Mouse (Mus musculus) heart, adult 18-20 months (tissue): ENCODE results near the gene Etv6. TPM values are rescaled to one million over a fixed set of nuclear protein-coding genes. Genes with fewer than 3 reads are reported as not detected.
A peak's percentile ranks its signal among the peaks of the same experiment; 100 is the strongest.
"Not testable (repeated sequence)": the region's sequence is repeated elsewhere in the genome, so short reads cannot be mapped to it uniquely, and the experiment has no call there.

Experiments
- DNase-seq, 2 experiments: peaks; one replicate each; pipeline ENCODE4 v3.0.0; 2021 to 2022; ENCODE audit warnings: mixed read lengths in 1 of 2
- long read RNA-seq, 2 experiments: library from polyadenylated mRNA; stranded (forward); transcript quantifications; one replicate each; pipeline ENCODE4 v2.0.0; 2021
- total RNA-seq, 2 experiments: library from RNA; stranded (reverse); gene quantifications; 2 replicates each; pipeline ENCODE4 v1.2.3; 2021

Gene Etv6
- 10 to 100 TPM; 11.3 to 12.1 TPM for total RNA-seq
- long read RNA-seq, experiment 1, full-length matches to known transcripts, result 3 of 3 reads
- long read RNA-seq, experiment 1, partial matches to known transcripts, result 0 of 3 reads
- long read RNA-seq, experiment 1, other reads (novel, unspliced or antisense), result 0 of 3 reads
- long read RNA-seq, experiment 2, partial matches to known transcripts, result 1 of 3 reads
- long read RNA-seq, experiment 2, other reads (novel, unspliced or antisense), result 2 of 3 reads

DNA sequence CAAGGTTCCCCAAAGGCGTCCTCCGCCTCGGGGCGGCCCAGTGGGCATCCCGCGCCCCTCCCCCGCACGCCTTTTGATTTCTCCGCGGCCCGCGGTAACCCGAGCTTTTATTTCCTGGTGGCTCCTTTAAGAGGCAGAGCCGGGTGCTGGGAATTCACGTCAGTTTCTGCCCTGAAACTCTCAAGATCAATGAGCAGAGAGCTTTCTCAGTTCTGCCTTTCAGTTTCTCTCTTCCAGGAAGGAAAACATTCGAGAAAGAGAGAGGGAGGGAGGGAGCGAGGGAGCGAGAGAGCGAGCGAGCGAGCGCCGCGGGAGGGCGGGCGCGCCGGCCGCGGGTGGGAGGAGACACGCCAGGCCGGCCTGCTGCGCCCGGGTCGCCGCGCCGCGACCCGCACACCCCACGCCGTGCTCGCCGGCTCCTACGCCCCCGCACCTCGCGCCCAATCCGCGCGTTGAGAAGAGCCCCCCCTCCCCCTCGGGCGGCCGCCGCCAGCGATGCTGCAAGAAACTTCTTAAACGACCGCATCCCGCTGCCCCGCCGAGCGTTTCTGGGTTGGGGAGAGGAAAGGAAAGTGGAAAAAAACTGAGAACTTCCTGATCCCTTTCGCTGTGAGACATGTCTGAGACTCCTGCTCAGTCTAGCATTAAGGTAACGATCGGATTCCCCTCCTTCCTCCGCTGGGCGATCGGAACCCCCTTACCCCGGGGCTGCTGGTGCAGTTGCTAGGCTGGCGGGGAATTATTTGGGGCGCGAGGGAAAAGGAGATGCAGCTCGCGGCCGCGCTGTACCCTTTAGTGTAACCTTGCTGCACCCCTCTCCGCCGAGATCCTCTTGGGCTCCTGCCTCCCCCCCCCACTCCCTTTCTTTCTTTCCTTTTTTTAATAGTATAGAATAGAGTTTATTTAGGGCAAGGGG lies at the start of gene Etv6:
Gene Etv6, plus strand, starts transcription at position 211 of the 916 bp plus-strand sequence.
- peak; percentile 85 to 88 for DNase-seq

GRCm38 (mm10) chr6:133986161-133986560 lies 49.3 kb upstream of the Etv6 start:
- DNase-seq, result peak; percentile 5 to 19

DNA sequence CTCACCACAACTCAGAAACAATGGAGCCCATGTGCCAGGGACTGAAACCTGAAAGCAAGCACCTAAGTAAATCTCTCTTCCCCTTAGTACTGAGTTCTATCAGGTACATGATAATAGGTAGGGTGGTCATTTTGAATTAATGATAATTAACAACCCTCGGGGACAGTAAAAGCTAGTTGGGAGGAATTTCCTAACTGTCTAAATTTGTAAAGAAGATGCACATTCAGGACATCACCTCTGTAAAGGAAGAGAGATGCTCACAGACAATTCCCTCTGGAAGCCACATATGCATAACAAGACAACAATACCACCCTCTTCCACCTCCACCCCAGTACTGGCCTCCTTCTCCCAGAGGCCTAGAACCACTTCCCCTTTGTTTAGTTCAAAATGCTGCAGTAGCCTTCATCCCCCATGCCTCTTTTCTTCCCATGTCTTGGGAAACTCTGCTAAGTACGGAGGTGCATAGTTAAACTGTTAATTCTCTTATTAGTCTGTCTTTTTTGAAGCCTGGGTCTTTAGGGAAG lies 48.4 kb upstream of the Etv6 start:
- DNase-seq, result no peak

DNA sequence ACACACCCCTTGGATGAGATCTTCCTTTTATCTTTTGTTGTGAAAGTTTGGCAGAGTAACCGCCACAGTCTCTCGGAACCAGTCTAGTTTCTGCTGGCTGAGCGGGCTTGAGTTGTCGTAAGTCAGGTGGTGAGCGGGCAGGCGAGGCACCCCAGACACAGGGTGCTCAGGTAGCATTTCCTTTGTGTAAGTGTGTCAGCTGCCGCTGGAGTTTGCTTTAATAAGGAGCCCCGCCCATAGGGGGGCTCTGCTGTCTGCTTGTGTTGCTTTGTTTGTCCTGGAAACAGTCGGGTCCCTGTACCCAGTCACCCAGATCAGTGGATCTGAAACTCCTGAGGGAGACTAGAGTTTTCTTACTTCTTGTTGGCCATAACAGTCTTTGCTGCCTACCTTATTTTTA lies 47.5 kb upstream of the Etv6 start:
- no peak for DNase-seq

GRCm38 (mm10) chr6:133997461-133997860 lies 38.0 kb upstream of the Etv6 start:
- DNase-seq, result no peak

DNA sequence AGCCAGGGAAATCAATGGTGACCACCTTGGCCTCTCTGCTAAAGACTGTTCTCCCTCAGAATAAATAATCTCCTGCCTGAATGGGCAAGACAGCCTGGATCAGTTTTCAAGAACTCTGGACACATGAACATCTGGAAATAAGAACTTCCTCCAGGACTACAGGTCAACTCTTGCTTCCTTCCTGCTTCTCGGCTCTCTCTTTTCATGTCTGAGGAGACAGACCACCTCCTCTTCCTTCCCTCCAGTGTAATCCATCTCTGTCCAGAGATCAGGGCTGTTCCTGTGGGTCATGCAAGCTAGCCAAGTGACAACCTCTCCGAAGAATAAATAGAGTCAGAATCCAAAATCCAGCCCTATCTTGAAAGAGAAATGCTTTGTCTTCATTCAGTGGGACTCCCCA lies 37.6 kb upstream of the Etv6 start:
- DNase-seq, result peak in 1 of 2 experiments; percentile 13

GRCm38 (mm10) chr6:134014488-134015110 lies 20.9 kb upstream of the Etv6 start:
- not testable (repeated sequence) for DNase-seq

DNA sequence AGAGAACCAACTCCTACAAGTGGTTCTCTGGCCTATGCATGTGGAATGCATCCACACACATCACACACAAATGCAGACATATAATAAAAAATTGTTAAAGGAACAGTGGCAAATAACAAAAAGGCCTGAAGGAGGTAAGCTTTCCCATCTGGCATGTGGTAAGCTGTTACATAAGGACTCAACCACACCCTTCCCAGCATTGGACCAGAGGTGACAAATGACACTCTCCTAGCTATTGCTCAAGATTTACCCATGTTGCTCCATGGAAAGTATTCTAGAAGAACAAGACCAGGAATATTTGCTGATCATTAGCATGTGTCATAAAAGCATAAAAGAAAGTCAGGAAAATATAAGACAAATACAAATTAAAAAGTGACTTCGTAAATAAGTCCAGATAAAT lies 16.7 kb upstream of the Etv6 start:
- no peak for DNase-seq

GRCm38 (mm10) chr6:134020821-134021220 lies 14.7 kb upstream of the Etv6 start:
- no peak for DNase-seq

DNA sequence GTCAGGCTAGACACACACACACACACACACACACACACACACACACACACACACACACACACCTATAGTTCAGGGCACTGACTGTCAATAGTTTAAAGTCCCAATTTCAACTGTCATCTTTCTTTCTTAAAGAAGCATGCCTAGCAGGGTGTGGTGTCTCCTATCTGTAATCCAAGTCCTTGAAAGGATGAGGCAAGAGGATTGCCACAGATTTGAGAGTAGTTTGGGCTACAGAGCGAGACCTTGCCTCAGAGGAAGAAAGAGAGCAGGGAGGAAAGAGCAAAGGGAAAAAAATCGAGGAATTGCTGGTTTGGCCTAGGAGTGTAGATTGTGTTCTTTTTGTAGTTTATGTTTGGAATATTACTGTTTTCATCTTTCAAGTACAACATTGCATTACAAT lies 9.2 kb upstream of the Etv6 start:
- DNase-seq, result no peak

DNA sequence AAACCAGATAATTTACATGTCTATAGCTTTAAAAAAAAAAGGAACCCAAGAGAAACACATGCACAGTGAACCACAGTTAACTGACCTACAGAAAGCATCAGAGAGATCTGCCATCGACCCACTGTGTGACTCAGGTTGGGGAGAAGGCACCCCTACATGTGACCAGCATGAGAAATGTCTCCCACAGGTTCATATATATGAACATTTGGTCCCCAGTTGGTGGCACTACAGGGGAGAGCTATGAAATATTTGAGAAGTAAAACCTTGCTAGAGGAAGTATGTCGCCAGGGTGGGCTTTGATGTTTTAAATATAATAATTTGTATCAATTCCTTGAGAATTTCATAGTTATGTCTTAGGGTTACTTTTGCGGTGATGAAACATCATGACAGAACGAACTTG lies 8.5 kb upstream of the Etv6 start:
- no peak for DNase-seq

DNA sequence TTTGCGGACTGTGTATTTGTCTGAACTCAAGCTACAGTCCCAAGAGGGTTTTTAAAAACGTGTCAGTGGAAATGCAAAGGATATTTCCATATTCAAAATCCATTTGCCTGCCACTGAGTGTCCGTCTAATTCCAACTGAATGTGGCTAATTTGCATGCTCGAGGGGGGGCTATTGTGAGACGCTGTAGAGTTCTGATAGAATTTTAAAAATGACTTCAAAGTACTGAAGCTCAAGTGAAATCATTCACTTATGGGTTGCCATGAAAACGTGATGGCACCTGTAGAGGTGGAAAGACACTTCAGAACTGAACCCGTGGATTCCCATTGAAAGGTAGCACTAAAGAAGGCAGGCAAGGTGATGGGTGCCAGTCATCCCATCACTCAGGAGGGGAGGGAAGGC lies 3.0 kb upstream of the Etv6 start:
- DNase-seq, result no peak

- DNase-seq, result peak in 1 of 2 experiments; percentile 59
Measured at GRCm38 (mm10) chr6:134034436-134034835, 1.1 kb upstream of the Etv6 start.

- DNase-seq, result peak; percentile 87 to 91
Measured at GRCm38 (mm10) chr6:134034904-134035489, 503 bp upstream of the Etv6 start.

DNA sequence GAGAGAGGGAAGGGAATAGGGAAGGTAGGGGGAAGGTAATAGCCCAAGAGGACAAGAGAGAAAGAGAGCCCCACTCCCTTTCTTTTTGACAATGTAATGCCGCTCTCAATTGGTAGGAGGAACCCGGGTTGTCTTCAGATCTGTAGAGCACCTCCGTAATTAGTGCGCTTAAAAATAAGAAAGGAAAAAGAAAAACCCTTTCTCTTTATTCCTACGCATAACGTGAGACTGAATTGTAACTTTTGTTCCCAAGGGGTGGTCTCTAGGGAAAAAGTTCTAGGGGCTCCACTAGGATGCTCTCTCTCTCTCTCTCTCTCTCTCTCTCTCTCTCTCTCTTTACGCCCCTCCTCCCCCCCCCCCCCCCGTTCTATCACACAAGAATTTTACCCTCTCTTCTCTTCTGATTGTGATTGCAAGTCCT lies 1.0 kb downstream of the Etv6 start:
- no peak for DNase-seq

- no peak for DNase-seq
Measured at GRCm38 (mm10) chr6:134036951-134037431, 1.5 kb downstream of the Etv6 start.

DNA sequence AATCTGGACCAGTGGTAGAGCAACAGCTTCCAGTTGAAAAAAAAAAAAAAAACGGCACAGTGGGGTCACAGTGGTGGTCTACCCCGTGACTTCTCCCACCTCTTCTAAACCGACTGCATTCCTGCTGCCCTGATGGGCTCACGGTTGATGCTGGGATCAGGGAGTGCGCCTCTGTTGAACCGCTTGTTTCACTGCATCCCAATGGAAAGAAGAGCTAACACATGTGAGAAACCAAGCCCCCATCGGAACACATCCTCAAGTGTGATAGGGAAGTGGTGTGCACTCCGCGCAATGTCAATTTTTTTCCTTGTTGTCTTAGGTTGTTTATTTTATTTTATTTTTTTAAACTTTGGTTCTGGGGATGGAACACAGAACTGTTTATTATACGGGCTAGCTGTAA lies 2.5 kb downstream of the Etv6 start:
- no peak for DNase-seq

GRCm38 (mm10) chr6:134038881-134039280 lies 3.4 kb downstream of the Etv6 start:
- peak; percentile 67 to 68 for DNase-seq

- DNase-seq, result no peak
Measured at GRCm38 (mm10) chr6:134039351-134039750, 3.9 kb downstream of the Etv6 start.

GRCm38 (mm10) chr6:134040312-134040711 lies 4.8 kb downstream of the Etv6 start:
- no peak for DNase-seq

GRCm38 (mm10) chr6:134041286-134041685 lies 5.8 kb downstream of the Etv6 start:
- no peak for DNase-seq

DNA sequence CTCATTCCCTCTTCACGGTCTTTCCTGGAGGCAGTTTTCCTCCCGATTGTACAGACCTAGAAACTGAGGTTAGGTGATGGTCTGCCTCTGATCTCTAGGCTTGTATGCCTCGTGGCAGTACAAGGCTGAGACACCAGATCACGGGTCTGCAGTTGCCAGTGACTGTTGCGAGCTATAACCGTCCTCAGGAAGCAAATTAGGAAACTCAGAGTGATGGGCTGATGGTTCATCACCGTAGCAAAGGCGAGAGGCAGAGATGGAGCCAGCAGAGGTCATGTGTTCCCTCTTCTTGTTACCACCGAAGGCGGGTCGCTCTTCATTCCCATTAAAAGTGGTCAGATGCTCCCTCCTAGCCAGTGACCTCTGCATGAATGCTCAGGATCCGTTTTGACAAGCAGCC lies 6.4 kb downstream of the Etv6 start:
- DNase-seq, result no peak
